Mouse (Mus musculus): Measurements from ENCODE around the gene Dgkk.
"Not testable (repeated sequence)": the region's sequence is repeated elsewhere in the genome, so short reads cannot be mapped to it uniquely, and the experiment has no call there.

The Dgkk gene

GRCm38 (mm10) chrX:6779006-6779405, at the start of gene Dgkk:
TSS of gene Dgkk (plus strand) at chrX:6779306.
- DNase-seq (ENCODE audit: low spot score in 2 of 2), result not testable (repeated sequence)

GRCm38 (mm10) chrX:6733998-6734397, 45.1 kb upstream of the Dgkk start:
- no peak for DNase-seq (ENCODE audit: low spot score in 2 of 2)

GRCm38 (mm10) chrX:6750714-6751113, 28.4 kb upstream of the Dgkk start:
- no peak for DNase-seq (ENCODE audit: low spot score in 2 of 2)

GRCm38 (mm10) chrX:6751549-6752047, 27.5 kb upstream of the Dgkk start:
- no peak for DNase-seq (ENCODE audit: low spot score in 2 of 2)

- DNase-seq (ENCODE audit: low spot score in 2 of 2), result no peak
These were observed 1.4 kb upstream of the Dgkk start for GRCm38 (mm10) chrX:6777489-6778249.

GRCm38 (mm10) chrX:6778250-6778637, 862 bp upstream of the Dgkk start:
- DNase-seq (ENCODE audit: low spot score in 2 of 2), result peak in 1 of 2 experiments; percentile 6

- no peak for DNase-seq (ENCODE audit: low spot score in 2 of 2)
These were observed 948 bp downstream of the Dgkk start for GRCm38 (mm10) chrX:6779969-6780539.

GRCm38 (mm10) chrX:6832553-6832952, 53.4 kb downstream of the Dgkk start:
- no peak for DNase-seq (ENCODE audit: low spot score in 2 of 2)

- DNase-seq (ENCODE audit: low spot score in 2 of 2), result no peak
These were observed 74.4 kb downstream of the Dgkk start for GRCm38 (mm10) chrX:6853466-6853865.

- no peak for DNase-seq (ENCODE audit: low spot score in 2 of 2)
These were observed 75.0 kb downstream of the Dgkk start for GRCm38 (mm10) chrX:6854136-6854535.

- no peak for DNase-seq (ENCODE audit: low spot score in 2 of 2)
These were observed 114.8 kb downstream of the Dgkk start for GRCm38 (mm10) chrX:6893933-6894332.

- no peak for DNase-seq (ENCODE audit: low spot score in 2 of 2)
These were observed 131.9 kb downstream of the Dgkk start for GRCm38 (mm10) chrX:6911047-6911446.

GRCm38 (mm10) chrX:6922165-6922564, 143.1 kb downstream of the Dgkk start:
- DNase-seq (ENCODE audit: low spot score in 2 of 2), result no peak

- no peak for DNase-seq (ENCODE audit: low spot score in 2 of 2)
These were observed 147.1 kb downstream of the Dgkk start for GRCm38 (mm10) chrX:6926224-6926623.

GRCm38 (mm10) chrX:6968598-6968997, 189.5 kb downstream of the Dgkk start:
- DNase-seq (ENCODE audit: low spot score in 2 of 2), result no peak

GRCm38 (mm10) chrX:6971956-6972355, 192.8 kb downstream of the Dgkk start:
- DNase-seq (ENCODE audit: low spot score in 2 of 2), result no peak

- DNase-seq (ENCODE audit: low spot score in 2 of 2), result not testable (repeated sequence)
These were observed 204.8 kb downstream of the Dgkk start for GRCm38 (mm10) chrX:6983916-6984315.
